Mouse (Mus musculus): Measurements from ENCODE around the gene Ccdc57.

- TF ChIP-seq CTCF (IDR thresholded peaks at IDR 0.05; ENCODE audit: low read depth) (peak; percentile 34), EP300 (optimal IDR thresholded peaks at IDR 0.05) (no peak)
Measured at GRCm38 (mm10) chr11:120950281-120951202, 17.9 kb upstream of the Ccdc57 start.

All from stomach, postnatal 0 days (tissue).